Mouse (Mus musculus) olfactory bulb, adult 2 months (tissue): ENCODE data around the gene Fam78a. TPM values are rescaled to one million over a fixed set of nuclear protein-coding genes. Genes with fewer than 3 reads are reported as not detected.
"Not testable (repeated sequence)": the region's sequence is repeated elsewhere in the genome, so short reads cannot be mapped to it uniquely, and the experiment has no call there.

Source experiments
- H3K27ac ChIP-seq: fragments of 200-500 bp; 2 replicates; pipeline ENCODE4 v1.5.1; 2012; ENCODE audit warnings: low read depth, low read length; ENCODE audit not compliant: insufficient read depth
- H3K4me1 ChIP-seq: fragments of 200-500 bp; 2 replicates; pipeline ENCODE4 v1.6.1; 2012; ENCODE audit warnings: low read length; ENCODE audit not compliant: control insufficient read depth, insufficient read depth
- H3K4me3 ChIP-seq: fragments of 200-500 bp; 2 replicates; pipeline ENCODE4 v1.5.1; 2012; ENCODE audit warnings: mild to moderate bottlenecking, low read depth, low read length, moderate library complexity; ENCODE audit not compliant: insufficient read depth
- CTCF ChIP-seq: fragments of 200-500 bp; IDR thresholded peaks from 2 replicates; pipeline ENCODE4 v1.5.1; 2012; ENCODE audit warnings: low read depth, mild to moderate bottlenecking, low read length, moderate library complexity; ENCODE audit not compliant: insufficient read depth
- POLR2A ChIP-seq: fragments of 200-500 bp; IDR thresholded peaks from 2 replicates; pipeline ENCODE4 v1.6.1; 2012; ENCODE audit warnings: mild to moderate bottlenecking, low read depth, low read length, moderate library complexity; ENCODE audit not compliant: insufficient read depth
- WGBS: fragments of 180-500 bp; shearing (Covaris S2); methylation state at CpG from one replicate; pipeline ENCODE4 v1.1.7; 2018; 5-methylcytosine and 5-hydroxymethylcytosine counted together
- polyA plus RNA-seq: library from polyadenylated mRNA; stranded (reverse); fragments of >200 nt; gene quantifications from 2 replicates; pipeline ENCODE4 v1.2.4, GENCODE M21; 2012; ENCODE audit warnings: low replicate concordance; ENCODE audit not compliant: missing spikeins, insufficient read depth, insufficient read length

The Fam78a gene
- polyA plus RNA-seq, 1 experiment, result not detected

GRCm38 (mm10) chr2:32045375-32045774 is 39.3 kb downstream of the Fam78a start:
- TF ChIP-seq POLR2A (no peak), CTCF (no peak)
- no peak overlapping the region for H3K27ac ChIP-seq
- H3K4me1 ChIP-seq, result no peaks in the 10 kb centered on the region
- no peak overlapping the region for H3K4me3 ChIP-seq
- WGBS, result 82% methylated on average over 6 of the region's 6 CpGs

- TF ChIP-seq CTCF, result no peak
- no peak for TF ChIP-seq POLR2A
- Histone ChIP-seq H3K4me1 (peaks cover 8% of the 10 kb centered on the region), H3K27ac (no peak overlapping the region), H3K4me3 (no peak overlapping the region)
- 76% methylated on average over 5 of the region's 5 CpGs for WGBS
These were observed 40.8 kb downstream of the Fam78a start for GRCm38 (mm10) chr2:32043836-32044235.

- TF ChIP-seq CTCF (no peak), POLR2A (no peak)
- Histone ChIP-seq H3K4me1 (peaks cover 15% of the 10 kb centered on the region), H3K27ac (no peak overlapping the region), H3K4me3 (no peak overlapping the region)
- 95% methylated on average over 2 of the region's 2 CpGs for WGBS
These were observed 43.6 kb downstream of the Fam78a start for GRCm38 (mm10) chr2:32041087-32041486.

- 93% methylated on average over 9 of the region's 9 CpGs for WGBS
- not testable (repeated sequence) for H3K27ac ChIP-seq, H3K4me3 ChIP-seq
- peaks cover 15% of the 10 kb centered on the region for H3K4me1 ChIP-seq
These were observed 44.0 kb downstream of the Fam78a start for GRCm38 (mm10) chr2:32040646-32041045.

- 23% methylated on average over 8 of the region's 8 CpGs for WGBS
- peak overlapping the region; percentile 87 for H3K27ac ChIP-seq
- H3K4me1 ChIP-seq, result peaks cover 22% of the 10 kb centered on the region
- no peak overlapping the region for H3K4me3 ChIP-seq
- TF ChIP-seq CTCF (no peak), POLR2A (no peak)
These were observed 46.0 kb downstream of the Fam78a start for GRCm38 (mm10) chr2:32038661-32039081.

- 57% methylated on average over 6 of the region's 6 CpGs for WGBS
- Histone ChIP-seq H3K4me1 (peaks cover 22% of the 10 kb centered on the region), H3K27ac (peak overlapping the region; percentile 45; the same call in 1 of the 2 replicates), H3K4me3 (no peak overlapping the region)
- TF ChIP-seq CTCF, result no peak
- no peak for TF ChIP-seq POLR2A
These were observed 47.3 kb downstream of the Fam78a start for GRCm38 (mm10) chr2:32037279-32037858.

- Histone ChIP-seq H3K4me1 (peaks cover 18% of the 10 kb centered on the region), H3K27ac (no peak overlapping the region), H3K4me3 (no peak overlapping the region)
- WGBS, result 91% methylated on average over 6 of the region's 6 CpGs
- TF ChIP-seq CTCF, result no peak
- TF ChIP-seq POLR2A, result no peak
These were observed 50.5 kb downstream of the Fam78a start for GRCm38 (mm10) chr2:32034206-32034605.

GRCm38 (mm10) chr2:32033436-32033835 is 51.2 kb downstream of the Fam78a start:
- H3K4me3 ChIP-seq, result no peak overlapping the region
- no peak overlapping the region for H3K27ac ChIP-seq
- H3K4me1 ChIP-seq, result peaks cover 11% of the 10 kb centered on the region
- 67% methylated on average over 6 of the region's 6 CpGs for WGBS
- TF ChIP-seq CTCF, result no peak
- TF ChIP-seq POLR2A, result no peak

- no peak overlapping the region for H3K27ac ChIP-seq
- WGBS, result 82% methylated on average over 3 of the region's 3 CpGs
- TF ChIP-seq POLR2A (no peak), CTCF (no peak)
- H3K4me3 ChIP-seq, result no peak overlapping the region
- H3K4me1 ChIP-seq, result peaks cover 9% of the 10 kb centered on the region
These were observed 55.0 kb downstream of the Fam78a start for GRCm38 (mm10) chr2:32029636-32030035.

- 88% methylated on average over 4 of the region's 4 CpGs for WGBS
These were observed 60.3 kb downstream of the Fam78a start for GRCm38 (mm10) chr2:32024372-32024771.

More at GRCm38 (mm10) chr2:32024372-32024771, 60.3 kb downstream of the Fam78a start:
- TF ChIP-seq CTCF (no peak), POLR2A (no peak)
- no peak overlapping the region for H3K4me3 ChIP-seq
- H3K4me1 ChIP-seq, result peaks cover 2% of the 10 kb centered on the region; the same call in 1 of the 2 replicates
- H3K27ac ChIP-seq, result no peak overlapping the region
